Mouse (Mus musculus) G1E (cell line): ENCODE results near the gene Fam98b.

Source experiments
- CTCF ChIP-seq: IDR thresholded peaks from 2 replicates; pipeline ENCODE4 v1.5.1; 2012; ENCODE audit warnings: low read depth, low read length, inconsistent platforms, mixed read lengths
- GATA1 ChIP-seq: IDR thresholded peaks from 2 replicates; pipeline ENCODE4 v1.6.1; 2012; ENCODE audit warnings: borderline replicate concordance, low read length, inconsistent platforms, mixed read lengths
- POLR2AphosphoS5 ChIP-seq: IDR thresholded peaks from 2 replicates; pipeline ENCODE4 v1.6.1; 2012; ENCODE audit warnings: low read depth, low read length, inconsistent platforms; ENCODE audit not compliant: insufficient replicate concordance
- TAL1 ChIP-seq: conservative IDR thresholded peaks from 2 replicates; pipeline ENCODE4 v1.6.1; 2012; ENCODE audit warnings: low read depth, low read length, inconsistent platforms, mixed read lengths

GRCm38 (mm10) chr2:117255415-117255814 lies 5.9 kb downstream of the Fam98b start:
- no peak for TF ChIP-seq CTCF
- TF ChIP-seq GATA1 = no peak
- TF ChIP-seq TAL1 = no peak
- no peak for TF ChIP-seq POLR2AphosphoS5
